Mouse (Mus musculus): Measurements from ENCODE around the gene Msl3l2.

Msl3l2 gene

DNA sequence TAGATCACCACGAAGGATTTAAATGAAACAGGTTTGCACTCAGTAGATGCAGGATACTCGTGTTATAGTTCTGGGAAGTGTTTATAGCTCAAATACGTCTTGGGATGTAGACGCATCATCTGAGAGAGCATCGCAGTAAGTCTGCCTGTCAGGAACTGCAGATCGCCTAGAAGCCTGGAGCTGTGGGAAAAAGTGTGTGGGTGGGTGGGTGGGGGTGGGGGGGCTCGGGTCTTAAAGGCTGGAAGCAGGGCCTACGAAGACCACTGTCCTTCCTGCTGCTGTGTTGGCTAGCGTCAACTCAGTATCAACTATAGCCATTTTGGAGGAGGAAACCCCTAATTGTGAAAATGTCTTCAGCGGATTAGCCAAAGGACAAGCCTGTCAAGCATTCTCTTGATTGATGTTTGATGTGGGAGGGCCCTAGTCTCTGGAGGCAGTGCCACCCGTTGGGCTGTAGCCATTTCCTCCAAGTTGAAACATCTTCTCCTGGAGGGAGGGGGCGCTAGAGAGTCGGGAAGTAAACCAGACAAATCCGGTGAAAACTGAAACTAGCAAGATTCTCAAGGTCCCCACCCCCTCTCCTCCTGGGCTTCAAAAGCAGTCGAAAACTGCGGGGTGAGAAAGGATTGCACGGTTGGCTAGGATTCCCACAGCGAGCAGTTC lies at the start of gene Msl3l2:
Gene Msl3l2 (plus strand): TSS at position 585 of the 663 bp plus-strand sequence.
- DNase-seq (ENCODE audit: low read depth in 1 of 2, low spot score in 2 of 2) = peak; percentile 78

DNA sequence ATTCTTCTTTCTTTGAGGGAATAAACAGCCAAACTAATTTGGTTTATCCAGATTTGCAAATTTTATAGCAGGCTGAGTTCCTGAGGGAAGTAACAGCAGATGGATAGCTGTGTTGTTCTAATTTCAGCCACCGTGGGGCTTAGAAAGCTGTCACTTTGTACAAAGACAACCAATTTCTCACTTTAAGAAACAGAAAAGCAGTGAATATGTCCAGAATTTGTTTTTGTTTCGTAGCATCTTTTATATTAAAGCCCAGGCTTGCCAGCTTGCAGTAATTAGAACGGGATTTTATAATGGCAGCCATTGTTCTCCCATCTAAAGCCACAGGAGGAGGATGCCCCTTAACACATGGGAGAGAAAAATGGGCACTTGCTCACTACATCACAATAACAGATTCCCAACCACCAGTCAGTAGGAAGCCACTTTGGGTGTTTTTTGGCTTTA lies 47.7 kb upstream of the Msl3l2 start:
- no peak for DNase-seq (ENCODE audit: low read depth in 1 of 2, low spot score in 2 of 2)

DNA sequence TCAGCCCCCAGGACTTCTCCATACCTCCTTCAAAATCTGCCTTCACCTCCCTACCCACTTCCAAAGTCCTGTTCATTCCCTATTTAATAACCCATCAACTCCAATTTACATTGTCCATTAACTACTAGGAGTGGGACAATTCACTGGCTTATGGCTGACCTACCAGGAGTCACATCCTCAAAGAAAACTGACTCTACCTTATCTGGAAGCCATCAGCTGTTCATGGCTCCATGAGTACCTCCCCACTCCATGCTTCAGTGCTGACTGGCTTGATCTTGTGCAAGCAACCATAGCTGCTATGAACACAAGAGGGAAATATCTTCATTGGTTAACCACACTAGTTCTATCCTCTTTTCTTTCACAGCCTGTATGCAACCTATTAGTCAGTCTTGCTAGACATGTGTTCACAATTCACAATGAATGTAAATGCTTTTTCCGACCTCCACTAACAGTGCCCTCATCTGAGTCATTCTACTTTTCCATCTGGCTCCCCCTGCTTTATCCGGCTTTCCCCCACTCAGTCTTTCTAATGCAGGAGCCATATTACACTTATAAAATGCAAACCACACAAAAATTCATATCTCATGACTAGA lies 45.4 kb upstream of the Msl3l2 start:
- no peak for DNase-seq (ENCODE audit: low read depth in 1 of 2, low spot score in 2 of 2)

DNA sequence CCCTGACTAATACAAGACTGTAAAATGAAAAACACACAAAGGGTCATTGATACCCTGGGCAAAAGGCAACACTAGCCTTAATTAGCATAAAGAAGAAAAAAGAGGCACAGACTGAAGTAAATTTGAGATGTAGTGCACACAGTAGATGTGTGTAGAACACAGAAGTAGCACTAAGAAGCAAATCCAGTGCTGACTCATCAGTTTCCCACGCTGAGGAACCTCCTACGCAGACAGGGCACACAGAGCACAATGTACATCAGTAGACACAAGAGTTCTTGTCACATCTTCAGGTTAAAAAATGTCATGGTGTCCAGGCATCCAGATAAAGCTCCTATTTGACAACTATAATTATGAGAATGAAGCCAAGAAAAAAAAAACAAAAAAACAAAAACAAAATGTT lies 44.0 kb upstream of the Msl3l2 start:
- DNase-seq (ENCODE audit: low read depth in 1 of 2, low spot score in 2 of 2) = no peak

DNA sequence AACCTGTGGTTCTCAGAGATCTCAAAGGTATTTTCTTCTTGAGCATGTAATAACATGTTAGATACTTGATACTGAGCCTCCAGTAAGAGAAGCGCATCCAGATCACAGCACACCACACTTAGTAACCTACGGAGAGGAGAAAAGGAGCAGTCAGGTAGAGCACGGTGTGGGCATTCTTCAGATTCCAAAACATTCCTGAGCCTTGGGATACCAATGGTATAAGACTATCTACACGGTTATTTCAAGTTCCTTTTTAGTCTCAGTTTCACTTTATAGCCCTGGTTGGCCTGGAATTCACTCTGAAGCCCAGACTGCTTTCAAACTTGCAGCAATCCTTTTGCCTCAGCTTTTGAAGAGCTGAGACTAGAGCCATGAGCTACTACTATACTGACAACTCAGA lies 17.0 kb upstream of the Msl3l2 start:
- no peak for DNase-seq (ENCODE audit: low read depth in 1 of 2, low spot score in 2 of 2)

DNA sequence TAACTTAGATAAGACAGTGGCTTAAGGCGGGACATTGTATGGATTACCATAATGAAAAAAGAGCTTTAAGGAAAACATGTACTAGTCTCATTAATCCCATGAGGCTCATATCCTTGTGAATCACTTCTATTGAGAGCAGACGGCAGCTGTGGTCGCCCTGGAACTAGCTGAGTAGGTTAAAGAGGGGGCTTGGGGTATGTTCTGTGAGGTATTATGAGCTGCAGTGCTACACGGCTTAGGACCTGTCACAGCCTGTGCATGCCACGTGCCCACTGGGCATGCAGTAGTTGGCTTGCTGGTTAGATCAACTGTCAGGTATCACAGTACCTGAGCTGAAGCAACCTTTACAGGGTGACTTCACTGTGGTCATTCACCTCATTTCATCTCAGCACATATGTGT lies 12.1 kb upstream of the Msl3l2 start:
- no peak for DNase-seq (ENCODE audit: low read depth in 1 of 2, low spot score in 2 of 2)

DNA sequence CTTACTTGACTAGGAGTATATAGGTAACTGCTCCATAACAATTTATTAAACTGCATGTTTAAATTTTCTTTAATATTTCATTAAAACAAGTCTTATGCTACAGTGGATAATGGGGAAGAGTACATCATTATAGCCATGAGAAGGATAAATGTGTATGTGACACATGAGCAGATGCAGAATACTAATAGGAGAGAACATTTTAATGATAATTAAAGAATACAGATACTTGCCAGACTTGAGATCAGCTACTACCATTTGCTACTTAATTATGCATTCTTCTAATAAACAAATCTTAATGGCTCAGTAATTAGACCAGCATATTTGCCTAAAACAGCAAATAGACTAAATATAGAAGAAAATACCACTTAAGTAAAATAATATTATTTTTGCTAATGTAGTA lies 10.0 kb upstream of the Msl3l2 start:
- no peak for DNase-seq (ENCODE audit: low read depth in 1 of 2, low spot score in 2 of 2)

DNA sequence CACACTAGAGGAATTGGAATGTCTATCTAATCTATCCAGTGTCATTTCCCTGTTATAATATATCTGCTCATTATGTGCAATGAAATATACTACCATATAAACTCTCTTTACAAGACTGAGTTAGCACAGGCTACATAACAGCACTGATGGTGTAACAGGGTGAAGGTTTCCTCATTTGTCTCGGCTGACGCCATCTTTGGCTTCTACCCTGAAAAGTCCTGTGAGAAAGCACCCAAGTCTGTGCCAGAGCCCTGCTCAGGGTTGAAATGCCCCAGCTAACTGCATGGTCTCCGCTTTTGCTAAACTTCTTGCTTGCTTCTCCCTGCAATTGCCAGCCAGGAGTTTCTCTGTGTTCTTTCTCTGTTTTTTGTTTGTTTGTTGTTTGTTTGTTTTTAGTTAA lies 7.6 kb upstream of the Msl3l2 start:
- no peak for DNase-seq (ENCODE audit: low read depth in 1 of 2, low spot score in 2 of 2)

DNA sequence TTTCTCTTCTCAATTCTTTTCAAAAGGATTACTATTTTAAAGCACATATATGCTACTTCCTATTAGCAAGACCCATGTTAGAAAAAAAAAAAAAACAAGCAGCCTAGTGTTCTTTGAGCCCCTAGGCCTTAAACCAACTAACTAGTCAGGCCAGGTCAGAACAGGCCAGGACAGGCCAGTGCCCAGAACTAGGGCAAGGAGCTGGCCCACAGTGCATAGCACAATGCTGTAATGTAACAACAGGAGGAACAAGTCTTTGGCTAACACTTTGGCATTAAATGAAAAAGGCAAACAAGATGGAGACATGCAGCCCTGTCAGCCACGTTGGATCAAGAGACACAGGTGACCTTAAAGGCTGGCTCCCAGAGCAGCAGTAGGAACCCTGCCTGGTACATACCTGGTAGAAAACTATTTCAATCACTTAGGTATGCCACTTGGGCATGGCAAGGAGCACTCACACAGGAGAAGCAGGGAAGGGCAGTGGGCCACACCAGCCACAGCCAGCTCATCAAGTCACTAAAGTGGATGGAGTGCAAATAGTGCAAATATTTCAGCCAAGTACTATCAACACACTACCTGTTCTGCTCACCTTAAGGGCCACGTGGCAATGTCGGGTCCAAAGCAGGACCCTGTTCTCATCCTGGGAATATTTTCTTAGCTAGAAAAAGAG lies 6.9 kb upstream of the Msl3l2 start:
- DNase-seq (ENCODE audit: low read depth in 1 of 2, low spot score in 2 of 2) = no peak

DNA sequence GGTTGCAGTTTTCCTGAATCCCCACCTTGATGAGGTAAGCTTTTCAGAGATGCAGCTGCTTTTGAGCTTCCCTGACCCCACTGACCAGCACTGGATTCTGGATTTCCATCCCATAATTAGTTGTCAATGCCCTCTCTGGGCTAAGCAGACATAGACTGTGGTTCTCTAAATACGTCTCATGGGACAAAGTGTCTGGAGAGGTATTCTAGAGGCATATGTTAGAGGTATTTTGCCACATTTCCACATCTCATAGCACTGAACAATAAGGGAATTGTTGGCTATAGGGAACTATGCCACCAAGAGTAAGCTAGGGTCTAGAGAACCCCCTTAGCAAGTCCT lies 248 bp downstream of the Msl3l2 start:
- DNase-seq (ENCODE audit: low read depth in 1 of 2, low spot score in 2 of 2) = no peak

DNA sequence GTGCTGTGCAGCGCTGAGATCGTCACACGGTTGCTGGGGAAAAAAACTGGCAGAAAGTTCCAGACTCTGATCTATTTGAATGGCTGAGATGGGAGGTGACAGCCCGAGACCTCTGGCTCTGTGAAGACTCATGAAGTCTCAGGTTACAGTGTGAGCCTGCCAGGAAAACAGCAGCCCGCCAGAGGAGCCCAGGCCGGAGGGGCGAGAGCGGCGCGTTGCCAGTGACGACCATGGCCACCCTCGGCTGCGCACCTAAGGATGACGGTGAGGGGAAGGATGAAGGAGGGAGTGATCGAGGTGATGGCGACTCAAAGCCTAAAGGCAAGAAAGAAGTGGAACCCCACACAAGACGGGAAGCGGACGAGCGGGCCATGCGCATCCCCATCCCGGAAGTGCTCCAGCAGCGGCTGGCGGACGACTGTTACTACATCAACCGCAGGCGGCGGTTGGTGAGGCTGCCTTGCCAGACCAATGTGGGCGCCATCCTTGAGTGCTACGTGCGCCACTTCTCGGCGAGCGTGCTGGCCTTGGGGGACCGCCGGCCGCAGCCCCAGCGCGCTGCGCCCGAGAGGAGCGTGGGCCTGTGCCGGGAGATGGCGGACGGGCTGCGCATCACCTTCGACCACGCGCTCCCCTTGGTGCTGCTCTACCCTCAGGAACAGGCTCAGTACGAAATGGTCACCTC lies 8.4 kb downstream of the Msl3l2 start:
- peak; percentile 44 to 50 for DNase-seq (ENCODE audit: low read depth in 1 of 2, low spot score in 2 of 2)

DNA sequence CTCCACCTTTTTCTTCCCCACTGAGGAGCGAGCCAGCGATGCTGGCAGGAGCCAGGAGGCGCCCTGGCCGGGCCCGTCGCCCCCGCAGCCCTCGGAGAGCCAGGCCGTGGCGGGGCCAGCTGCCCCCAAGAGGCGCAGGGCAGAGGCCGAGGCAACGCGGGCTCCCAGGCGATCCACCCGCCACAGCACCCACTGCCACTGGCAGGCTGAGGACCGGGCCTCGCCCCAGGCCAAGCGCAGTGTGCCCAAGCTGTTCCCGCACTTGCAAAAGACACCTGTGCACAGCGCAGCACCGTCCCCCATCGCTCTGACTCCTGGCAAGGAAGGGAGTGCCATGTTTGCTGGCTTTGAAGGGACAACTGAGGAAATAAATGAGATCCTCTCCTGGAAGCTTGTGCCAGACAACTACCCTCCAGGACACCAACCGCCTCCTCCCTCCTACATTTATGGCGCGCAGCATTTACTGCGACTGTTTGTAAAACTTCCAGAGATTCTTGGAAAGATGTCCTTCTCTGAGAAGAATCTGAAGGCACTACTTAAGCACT lies 9.0 kb downstream of the Msl3l2 start:
- no peak for DNase-seq (ENCODE audit: low read depth in 1 of 2, low spot score in 2 of 2)

DNA sequence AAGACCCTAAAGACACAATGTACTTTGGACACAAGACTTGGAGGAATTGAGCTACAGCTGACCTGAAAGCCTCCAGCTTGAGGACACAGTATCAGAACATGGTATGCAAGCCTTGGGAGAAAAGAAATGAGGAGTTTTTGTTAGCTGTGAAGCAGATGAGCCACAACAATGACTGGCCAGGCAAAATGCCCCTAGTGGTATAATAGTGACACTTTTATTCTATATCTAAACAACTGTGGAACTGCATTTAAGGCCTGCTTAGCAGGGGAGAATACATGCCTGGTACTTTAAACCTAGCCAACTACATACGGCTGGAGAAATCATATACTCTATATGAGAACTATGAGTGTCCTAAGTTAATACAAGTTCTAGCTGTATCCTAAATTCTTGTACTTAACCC lies 20.3 kb downstream of the Msl3l2 start:
- no peak for DNase-seq (ENCODE audit: low read depth in 1 of 2, low spot score in 2 of 2)

DNA sequence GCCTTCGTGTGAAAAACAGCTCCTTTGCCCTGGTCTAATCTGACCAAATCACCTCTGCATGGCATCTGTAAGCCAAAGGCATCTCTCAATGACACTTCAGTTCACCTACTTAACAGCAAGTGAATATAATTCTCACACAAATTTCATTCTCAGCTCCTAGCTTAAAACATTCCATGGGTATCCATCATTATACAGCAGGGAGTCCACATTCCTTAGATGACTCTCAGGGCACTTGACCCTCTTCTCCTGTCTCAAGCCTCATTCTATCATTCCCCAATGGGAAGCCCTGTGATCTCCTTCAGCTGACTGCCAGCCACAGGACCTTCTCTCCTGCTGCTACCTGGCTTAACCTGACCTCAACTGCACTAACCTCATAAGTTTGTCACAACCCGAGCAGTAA lies 22.9 kb downstream of the Msl3l2 start:
- no peak for DNase-seq (ENCODE audit: low read depth in 1 of 2, low spot score in 2 of 2)

DNA sequence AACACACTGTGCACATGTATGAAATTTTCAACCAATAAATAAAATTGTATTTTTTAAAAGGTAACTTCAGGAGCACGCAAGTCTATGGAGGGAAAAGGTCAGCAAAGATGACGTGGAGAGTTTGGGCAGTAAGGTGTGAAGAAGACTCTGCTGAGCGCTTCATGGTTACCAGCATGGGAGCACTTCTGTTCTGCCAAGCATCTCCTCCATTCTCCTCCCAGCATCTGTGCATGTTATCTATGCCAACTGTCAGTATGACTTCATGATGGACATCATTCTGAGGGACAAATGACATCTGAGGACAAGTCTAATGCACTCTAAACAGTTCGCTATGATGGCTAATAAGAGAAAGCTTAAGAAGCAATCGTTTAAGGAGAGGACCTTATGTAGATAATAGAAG lies 30.5 kb downstream of the Msl3l2 start:
- no peak for DNase-seq (ENCODE audit: low read depth in 1 of 2, low spot score in 2 of 2)

DNA sequence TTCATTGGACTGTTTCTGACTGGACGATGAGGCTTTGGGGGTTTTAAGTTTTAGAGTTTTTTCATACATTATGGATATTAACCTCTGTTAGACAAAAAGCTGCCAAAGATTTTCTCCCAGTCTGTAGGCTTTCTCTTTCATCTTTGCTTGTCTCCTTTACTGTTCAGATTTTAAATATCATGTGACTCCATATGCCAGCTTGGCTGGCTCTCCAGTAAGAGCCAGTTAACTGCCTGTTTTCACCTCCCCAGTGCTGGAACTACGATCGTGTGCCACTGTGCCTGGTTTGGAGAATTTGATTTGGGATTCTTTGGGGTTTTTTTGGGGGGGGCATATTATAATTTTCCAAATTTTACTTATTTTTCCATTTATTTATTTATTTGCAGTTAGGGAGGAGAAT lies 42.2 kb downstream of the Msl3l2 start:
- DNase-seq (ENCODE audit: low read depth in 1 of 2, low spot score in 2 of 2) = no peak

DNA sequence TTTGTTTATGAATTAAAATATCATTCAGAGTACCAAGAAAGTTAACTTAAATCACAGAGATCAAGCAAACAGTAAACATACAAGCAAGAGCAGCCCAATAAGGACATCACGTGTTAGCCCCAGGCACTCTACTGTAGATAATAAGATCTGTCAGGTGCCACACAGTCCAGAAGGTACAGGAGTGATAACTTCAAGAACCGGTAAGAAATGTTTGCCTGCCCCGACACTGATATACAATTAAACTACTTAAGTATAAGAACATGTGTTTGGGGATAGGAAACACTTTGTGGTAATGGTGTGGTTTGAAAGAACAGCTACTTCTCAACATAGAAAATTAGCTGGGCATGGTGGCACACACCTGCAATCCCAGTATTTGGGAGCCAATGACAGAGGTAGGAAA lies 50.2 kb downstream of the Msl3l2 start:
- DNase-seq (ENCODE audit: low read depth in 1 of 2, low spot score in 2 of 2) = no peak

DNA sequence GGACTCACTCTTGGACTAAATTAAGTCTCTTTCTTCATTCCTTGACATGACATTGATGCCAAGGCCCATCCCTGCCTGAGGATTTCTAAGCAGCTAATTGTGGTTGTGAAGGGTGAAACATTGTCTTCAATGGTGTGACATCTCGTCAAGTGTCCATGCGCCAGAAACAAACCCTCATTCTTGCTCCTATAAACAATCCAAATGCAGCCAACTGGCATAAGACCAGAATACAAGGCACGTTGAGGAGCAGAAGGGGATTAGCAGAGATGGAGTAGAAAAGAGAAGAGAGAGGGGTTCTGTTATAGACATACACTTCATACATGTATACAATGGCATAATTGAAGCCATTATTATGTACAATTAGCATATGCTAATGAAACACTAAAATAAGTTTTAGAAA lies 51.5 kb downstream of the Msl3l2 start:
- DNase-seq (ENCODE audit: low read depth in 1 of 2, low spot score in 2 of 2) = no peak

DNA sequence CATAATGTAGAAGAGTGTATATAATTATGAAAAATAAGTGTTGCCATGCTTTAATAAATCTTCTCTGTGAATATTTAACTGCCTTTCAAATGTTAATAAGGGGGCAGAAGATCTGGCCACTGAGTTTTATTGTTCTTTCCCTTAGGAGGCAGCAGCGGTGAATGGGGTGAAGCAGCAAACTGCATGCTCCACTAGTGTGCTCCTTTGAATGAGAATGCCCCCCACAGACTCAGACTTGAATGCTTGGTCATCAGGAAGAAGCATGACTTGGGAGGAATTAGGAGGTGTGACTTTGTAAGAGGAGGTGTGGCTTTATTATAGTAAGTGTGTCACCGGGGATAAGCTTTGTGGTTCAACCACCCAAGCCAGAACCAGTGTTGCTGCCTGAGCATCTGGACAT lies 52.0 kb downstream of the Msl3l2 start:
- DNase-seq (ENCODE audit: low read depth in 1 of 2, low spot score in 2 of 2) = no peak

DNA sequence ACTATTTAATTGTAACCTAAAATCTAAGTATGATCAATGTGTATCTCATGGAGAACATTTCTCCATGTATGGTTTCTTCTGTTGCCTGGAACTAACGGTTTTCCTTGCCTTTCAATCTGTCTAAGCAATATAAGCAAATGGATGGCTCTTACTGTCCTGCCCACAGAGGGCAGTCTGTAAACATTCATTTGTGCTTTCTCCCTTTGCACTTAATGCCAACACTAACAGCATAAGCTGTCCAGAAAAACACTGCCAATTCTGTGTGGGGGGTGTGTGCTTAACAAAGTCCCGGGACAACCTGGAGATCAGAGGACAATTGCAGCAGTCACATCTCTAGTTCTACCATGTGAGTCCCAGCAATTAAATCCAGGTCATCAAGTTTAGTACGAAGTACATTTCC lies 57.7 kb downstream of the Msl3l2 start:
- DNase-seq (ENCODE audit: low read depth in 1 of 2, low spot score in 2 of 2) = no peak

DNA sequence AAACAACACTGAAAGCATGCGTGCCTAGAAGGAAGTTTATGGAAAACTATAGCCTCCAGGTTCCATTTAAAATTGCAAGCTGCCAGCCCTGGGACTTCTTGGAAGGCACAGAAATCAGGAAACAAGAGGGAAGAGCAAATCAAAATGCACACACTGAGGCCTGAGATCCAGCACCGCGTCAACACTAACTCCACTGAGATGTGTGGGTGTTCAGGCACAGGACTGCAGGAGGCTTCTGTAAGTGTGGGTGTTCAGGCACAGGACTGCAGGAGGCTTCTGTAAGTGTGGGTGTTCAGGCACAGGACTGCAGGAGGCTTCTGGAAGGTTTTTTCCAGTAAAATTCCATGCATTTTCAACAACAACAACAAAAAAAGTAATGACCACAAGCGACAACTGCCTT lies 59.0 kb downstream of the Msl3l2 start:
- no peak for DNase-seq (ENCODE audit: low read depth in 1 of 2, low spot score in 2 of 2)

Data from monocyte, adult 2 months (primary cell).